Mouse (Mus musculus): ENCODE measurements around the gene Fam210b.
"Not testable (repeated sequence)": the region's sequence is repeated elsewhere in the genome, so short reads cannot be mapped to it uniquely, and the experiment has no call there.

Gene Fam210b

DNA sequence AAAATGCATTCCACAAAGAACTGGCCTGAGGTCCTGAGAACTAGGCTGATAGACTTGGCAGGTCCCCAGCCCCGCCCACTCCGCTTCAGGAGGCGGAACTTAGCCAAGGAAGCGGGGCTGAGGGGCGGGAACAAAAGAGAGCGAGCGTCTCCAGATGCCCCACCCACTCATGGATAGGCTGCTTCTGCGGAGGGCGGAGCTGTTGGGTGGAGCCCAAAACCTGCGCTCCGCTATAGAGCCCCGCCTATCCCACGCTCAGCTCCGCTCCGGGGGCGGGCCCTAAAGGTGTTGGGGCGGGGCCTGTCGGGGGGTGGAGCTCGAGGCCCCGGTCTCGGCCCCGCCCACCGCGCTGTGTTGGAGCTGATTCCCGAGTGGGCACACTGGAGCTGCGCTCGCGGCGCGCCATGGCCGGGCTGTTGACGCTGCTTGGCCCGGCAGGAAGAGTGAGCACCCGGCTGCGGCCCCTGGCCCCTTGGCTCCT lies at the start of gene Fam210b:
TSS of gene Fam210b (plus strand) at position 308 of the 481 bp plus-strand sequence.
- DNase-seq: peak; percentile 93

DNA sequence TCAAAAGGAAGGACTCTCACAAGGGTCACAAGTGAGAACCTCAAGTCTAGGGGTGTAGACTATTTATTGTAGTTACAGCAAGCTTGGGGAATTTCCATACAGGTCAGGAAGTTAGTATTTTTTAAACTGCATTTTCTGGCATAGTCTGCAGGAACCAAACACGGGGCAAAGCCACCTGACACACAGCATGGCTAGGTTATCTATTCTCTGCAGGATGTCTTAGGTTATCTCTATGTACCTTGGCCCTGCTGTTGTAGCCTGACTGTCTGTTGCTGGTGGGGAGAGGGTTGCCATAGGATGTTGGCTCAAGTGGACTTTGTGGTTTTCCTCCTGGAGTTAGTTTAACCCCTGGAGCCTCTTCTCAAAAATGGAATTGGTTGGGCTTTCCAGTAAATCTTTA lies 47.3 kb upstream of the Fam210b start:
- DNase-seq: no peak

DNA sequence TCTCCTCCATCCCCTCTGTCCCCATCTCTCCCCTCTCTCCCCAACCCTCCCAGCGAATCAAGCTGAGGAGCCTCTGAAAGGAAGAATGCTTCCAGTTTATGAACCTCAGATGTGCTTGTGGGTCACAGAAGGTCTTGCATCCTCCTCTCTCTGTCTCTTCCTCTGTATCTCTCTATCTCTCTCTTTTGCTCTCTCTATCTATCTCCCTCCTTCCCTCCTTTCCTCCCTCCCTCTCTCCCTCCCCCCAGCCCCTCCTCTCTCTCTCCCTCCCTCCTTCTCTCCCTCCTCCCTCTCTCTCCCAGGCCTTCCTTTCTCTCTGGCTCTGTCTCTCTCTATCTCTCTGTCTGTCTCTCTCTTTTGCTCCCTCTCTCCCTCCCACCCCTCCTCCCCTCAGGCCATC lies 46.8 kb upstream of the Fam210b start:
- DNase-seq: no peak

DNA sequence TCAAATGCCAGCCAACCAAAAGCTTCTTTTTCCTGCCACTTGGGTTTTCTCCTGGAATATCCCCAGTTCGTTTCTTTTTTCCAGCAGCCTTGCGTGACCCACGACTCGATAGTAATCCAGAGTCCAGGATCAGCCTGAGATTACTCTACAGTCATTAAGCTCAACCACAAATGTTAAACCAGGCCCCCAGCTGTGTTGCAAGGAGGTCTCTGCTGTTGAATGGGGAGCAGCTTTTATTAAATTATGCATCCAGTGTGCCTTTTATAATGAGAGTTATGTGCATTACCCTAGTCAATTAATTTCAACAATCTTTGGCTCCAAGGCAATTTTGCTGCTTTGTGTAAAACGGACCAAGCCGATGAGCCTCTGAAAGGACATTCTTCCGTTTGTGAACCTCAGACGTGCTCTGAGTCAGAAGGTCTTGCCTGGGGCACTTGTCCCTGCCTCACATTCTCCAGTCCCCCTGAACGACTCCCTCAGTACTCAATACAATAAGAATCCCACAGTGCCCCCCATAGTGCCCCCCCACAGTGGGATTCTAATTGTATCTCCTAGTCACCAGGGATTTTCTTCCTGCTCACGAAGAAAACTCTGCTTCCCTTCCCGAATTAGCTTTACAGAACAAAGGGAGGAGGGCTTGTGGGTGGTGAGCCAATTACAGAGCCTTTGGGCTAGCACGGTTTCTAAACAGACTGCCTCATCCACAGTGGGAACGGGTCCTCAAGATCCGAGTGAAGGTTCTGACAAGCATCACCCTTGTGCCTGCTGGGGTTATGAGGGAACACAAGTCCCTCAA lies 46.0 kb upstream of the Fam210b start:
- DNase-seq: no peak

DNA sequence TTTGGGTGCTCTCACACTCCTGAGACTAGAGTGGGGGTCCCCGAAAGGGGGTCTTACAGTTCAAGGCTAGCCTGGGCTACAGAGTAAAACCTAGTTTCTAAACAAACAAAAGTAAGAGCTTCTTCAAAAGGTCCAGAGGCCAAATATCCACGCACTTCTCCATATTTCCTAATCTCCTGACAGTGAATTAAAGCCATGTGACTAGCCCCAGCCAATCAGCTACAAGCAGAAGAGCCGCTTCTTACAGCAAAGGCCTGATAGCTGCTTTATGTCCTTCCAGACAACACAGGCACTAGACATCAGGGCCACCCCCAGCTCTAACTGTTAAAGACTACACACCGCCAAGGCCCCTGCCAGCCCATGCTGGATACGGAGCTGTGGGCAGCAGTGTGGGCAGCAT lies 43.0 kb upstream of the Fam210b start:
- DNase-seq: no peak

DNA sequence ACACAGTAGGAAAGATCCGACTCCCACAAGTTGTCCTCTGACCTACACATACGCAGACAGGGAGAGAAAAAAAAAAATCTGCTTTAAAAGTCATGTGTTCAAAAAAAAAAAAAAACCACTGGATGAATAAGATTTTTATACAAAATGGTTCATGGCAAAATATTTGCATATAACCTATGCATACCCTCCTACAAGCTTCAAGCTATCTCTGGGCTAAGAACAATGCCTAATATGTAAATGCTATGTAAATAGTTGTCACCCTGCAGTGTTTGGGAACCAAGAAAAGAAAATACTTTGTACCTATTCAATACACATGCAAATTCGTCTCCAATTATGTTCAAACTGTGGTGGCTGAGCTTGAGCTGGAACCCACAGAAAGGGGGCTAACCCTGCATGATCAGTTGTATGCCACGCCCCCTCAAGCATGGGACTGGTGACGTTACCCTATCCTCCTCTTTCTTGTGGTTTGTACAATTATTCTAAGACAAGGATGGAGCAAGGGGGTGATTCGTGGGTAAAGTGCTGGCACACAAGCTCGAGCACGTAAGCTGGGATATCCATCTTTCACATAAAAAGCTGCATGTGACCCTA lies 41.2 kb upstream of the Fam210b start:
- no peak for DNase-seq

DNA sequence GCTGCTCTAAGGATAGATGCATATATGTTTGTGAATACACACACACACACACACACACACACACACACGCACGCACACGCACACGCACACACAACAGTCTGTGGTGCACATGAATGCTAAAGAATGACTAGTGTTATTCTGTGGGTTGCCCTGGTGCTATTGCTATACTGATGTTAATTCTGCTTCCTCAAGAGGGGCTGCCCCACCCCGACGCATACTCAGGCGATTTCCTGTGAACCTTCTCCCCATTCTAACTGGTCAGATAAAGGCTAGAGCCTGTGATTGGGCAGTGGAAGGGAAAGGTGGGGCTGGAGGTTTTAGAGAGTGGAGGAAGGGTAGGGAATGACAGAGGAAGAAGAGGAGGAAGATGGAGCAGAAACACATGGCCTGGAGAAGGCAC lies 39.8 kb upstream of the Fam210b start:
- DNase-seq: not testable (repeated sequence)

DNA sequence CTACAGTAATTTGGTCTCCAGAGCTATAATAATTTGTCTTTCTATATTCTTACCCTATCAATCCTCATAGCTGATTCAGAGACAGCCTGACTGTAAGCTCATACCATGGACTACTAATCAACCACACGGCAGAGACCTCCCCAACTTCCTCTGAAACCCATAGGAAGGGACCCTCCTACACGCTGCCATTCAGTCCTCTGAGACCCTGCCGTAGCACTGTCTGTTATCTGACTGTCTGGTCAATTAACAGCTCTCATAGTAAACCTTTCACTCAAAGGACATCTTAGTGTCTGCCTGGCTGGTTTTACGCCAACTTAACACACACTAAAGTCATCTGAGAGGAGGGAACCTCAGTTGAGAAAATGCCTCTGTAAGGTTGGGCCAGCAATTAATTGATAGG lies 38.8 kb upstream of the Fam210b start:
- DNase-seq: no peak

DNA sequence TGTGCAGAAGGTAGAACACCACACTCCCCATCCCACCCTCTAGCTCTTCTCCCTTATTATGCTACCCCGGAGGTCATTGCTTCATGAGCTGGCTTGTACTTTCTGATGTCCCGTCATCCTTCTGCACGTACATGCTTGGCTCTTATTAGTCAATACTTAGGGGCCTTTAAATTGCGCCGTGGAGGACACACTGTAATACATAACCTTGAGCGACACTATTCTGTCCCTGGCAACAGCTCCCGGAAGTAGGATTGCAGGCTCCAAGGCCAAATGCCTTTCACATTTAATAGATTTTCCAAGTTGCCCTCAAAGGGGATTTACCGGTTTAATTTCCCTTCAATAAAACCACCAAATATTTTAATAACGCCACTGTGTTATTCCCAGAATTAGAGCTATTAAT lies 33.6 kb upstream of the Fam210b start:
- DNase-seq: no peak

DNA sequence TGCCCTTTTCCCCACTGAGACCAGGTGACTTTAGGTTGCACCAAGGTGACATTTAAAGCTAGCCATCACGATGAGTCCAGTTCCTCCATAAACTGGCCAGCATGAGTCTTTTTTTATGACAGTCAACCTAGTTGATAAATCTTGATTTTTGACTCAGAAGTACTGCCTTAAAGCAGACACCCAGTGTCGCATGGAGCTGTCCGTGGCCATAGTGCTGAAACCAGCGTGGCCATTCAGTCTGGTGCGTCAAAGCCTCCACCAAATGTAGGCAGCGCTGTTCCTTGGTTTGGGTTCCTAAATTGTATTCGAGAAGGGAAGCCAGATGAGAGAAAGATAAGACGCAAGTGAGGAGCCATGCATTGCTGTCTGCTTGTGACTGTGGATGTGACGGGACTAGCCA lies 24.5 kb upstream of the Fam210b start:
- DNase-seq: peak; percentile 44

DNA sequence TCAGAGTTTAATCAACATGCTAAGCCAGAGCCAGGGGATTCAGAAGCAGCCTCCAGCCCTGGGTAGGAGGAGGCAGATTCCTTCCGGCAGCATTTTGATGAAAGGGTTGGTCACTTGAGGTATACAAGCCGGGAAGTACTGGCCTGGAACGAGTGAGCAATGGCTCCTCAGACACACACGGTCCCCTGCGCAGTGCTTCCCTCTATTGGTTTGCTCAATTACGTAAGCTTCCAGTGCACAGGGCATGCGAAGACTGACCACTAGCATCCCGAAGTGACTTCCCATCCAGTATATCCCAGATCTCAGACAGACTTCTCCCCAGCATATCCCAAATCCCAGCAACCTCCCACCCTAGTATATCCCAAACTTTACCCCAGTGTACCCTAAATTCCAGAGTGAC lies 17.1 kb upstream of the Fam210b start:
- DNase-seq: no peak

DNA sequence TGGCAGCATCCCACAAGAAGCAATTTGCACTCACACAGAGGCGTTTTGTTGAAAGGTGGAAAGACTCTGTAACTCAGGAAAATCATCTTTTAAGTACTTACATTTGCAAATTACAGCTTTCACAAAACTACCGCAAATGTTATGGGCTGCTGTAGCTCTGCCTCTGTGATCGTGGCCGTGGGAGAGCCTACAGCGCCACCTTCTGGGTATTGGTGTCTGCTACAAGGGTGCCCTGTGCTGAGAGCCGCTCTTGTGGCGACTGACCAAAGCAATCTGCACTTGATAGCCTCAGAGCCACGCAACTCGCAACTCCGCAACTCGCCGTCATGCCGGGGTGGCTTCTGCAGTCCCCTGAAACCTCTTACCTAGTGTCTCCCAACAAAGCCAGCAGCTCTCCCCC lies 16.2 kb upstream of the Fam210b start:
- DNase-seq: peak; percentile 12

DNA sequence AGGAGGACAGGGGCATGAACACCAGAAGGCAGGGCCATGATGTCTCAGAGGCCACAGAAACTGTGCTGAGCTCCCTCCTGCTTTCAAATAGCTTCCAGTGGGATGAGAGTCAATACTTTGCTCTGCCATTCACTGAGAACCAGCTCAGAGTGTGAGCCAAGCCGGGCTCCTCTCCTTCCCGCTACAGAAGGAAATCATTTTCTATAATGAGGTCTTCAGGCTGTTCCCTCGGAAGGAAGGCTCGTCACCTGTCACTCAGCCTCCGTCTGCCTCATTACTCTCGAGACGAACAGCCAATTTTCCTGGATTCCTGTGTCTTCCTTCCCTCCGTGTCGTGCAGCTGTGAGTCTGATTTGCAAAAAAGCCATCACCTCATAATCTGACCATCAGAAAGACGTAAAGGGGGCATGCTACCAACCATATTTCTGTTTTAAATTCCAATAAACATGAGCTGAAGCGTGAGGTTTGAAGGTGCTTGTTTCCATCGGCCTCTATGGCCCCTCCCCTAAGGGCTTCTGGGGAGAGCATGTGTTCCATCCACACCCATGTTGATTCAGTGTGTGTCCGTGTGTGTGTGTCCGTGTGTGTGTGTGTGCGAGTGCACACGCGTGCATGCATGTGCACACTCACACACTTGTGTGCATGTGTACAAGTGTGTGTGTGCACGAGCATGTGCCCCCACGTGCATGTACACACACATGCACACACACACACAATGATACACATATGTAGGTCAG lies 7.0 kb upstream of the Fam210b start:
- DNase-seq: no peak

DNA sequence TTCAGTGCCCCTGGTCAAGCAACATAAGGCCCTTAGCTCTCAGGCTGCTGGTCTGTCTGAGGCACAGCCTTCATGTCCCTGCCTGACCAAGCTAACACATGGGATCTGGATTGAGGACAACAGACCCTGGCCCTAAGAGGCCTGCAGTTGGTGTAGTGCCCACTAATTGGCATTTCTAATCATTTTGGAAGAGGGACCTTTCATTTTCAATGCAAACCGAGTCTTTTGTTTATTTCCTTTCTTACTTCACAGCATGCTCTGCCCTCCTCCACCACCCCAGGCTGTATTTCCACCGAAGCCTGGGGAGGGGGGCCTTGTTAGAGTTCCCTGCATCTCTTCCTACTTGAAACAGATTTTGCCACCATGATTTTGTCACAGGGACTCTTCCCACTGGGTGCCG lies 4.4 kb upstream of the Fam210b start:
- no peak for DNase-seq

DNA sequence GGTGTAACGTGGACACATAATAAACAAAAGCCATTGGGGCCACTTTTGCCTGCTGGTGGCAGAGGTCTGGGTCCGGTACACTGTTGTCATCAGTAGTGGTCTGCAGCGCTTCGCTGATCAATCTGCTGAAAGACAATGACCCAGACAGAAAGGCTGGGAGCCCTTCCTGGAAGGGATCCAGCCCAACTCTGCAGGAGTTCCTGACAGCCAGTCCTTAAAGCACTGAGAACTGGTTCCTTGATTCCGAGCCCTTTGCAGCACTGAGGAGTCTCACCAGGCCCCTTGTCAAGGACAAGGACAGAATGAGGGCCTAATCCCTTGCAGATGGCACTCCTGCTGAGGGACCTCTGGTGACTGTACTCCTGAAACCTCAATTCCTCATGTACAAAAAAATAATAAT lies 3.8 kb upstream of the Fam210b start:
- DNase-seq: no peak

DNA sequence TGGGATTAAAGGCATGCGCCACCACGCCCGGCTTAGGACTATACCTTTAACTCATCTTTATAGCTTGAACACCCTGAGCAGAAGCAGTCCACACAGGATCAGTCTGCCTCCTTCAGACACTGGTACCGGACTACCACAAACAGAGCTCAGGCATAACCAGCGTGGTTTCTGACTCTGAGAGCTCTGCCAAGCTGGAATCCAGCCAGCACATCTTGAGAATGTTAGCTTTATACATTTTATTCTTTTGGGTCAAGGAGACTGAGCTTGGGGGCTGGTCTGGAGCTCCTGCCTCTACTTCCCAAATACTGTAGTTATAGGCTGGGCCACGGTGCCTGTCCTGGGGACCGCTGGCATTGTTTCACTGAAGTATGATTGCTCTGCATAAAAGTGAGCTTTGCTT lies 1.6 kb upstream of the Fam210b start:
- DNase-seq: no peak

DNA sequence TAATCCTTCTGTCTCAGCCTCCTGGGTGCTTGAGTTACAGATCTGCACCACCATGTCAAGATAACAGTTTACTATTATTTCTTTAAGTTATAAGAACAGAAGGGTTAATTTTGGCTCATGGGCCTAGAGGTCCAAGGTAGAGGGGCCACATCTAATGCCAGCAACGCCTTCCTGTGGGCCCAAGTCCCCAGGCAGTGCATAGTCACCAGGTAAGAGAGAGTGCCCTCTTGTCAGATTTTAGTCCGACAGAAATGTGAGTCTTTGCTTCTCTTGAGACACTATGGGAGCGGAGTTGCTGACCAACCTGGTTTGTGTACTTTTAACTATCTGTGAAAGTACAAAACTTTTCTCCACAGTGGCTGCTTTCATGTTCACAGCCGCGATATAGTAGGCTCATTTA lies 696 bp upstream of the Fam210b start:
- DNase-seq: no peak

DNA sequence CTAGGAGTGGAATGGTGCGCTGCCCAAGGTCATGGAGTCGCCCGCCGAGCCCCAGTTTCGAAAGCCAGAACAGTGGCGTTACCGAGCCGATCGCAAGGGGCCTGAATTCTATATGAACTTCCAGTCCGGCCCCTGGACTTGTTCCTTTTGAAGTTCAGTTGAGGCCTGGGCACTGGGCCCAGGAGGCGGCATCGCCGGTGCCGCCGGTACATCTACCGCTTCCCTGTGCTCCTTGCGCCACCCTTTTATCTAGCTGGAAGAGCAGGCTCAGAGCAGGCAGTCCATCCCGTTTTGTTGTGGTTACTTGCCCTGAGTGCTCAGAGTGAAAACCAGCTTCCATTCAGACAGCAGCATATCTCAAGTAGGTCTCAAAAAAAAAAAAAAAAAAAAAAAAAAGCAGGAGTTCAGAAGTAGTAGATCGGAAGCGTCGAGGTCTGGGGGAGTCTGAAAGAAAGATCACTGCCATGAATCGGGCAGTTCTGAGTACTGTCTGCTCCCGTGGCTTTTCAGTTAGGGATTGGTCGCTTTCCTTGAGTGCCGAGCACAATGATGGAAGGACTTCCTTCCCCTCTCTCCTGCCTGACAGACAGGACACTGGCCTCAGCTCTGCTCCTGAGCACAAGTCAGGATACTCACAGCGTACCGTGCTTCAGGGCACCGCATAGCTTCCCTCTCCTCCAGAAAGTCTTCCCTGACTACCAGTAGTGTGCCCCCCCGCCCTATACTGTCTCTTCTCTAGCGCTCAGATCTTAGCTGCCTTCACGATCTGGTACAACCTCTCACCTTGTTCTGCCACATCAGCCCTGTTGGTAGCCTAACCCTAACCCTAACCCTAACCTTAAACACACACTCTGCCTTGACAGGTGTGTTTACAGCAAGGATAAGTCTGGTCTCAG lies 917 bp downstream of the Fam210b start:
- no peak for DNase-seq

DNA sequence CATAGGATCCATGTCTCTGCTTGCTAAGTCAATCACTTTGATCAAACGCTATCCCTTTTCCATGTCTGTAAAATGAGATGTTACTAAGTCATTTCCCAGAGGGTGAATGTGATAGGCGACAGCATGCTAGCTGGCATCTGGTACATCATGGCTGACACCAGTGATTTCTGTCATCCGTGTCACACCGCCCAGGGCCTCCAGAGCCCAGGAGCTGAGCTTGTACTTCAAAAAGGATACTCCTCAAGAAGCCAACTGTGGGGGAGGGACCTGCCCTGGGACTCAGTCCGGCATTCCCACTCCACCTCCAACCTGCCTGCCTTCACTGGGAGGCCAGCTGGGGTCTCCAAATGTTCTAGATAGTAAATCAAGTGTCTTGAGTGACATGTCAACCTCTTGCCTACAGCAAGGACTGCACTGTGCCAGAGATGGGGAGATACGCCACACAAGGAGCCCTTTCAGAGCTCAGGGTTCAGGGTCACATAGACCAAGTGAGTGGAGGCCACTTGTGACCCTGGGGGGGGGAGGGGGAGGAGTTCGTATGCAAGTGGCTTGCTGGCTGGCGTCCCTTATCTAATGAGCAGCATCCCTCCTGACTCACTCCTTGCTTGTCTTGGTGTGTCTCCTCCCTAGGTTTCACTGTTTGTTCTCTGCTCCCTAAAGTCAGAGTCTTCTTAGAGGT lies 1.7 kb downstream of the Fam210b start:
- no peak for DNase-seq

DNA sequence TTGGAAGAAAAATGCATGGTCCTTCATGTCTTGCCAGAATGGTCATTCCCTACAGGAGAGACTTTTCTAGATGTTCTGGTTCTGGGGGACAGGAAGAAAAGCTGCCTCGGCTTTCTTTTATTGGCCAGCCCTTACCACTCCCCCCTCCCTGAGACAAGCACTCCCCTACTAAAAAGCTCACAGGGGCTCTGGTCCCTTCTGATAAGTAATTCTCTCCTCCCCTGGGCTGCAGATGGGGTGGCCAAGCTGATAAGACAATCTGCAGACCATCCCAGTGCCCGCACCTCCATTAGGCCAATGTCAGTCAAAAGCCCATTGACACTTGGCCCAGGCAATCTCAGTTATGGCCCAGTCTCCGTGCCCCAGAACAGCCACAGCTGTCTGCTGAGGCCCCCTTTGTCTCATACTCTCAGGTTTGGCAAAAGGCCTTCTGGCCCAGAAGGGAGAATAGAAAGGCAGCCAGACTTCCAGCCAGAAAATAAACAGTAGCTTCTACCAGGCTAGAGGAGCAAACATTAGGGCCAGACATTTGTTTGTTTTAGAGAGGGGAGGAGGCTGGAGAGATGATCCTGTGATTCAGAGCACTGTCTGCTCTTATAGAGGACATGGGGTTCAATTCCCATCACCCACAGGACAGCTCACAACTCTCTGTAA lies 3.1 kb downstream of the Fam210b start:
- DNase-seq: no peak

DNA sequence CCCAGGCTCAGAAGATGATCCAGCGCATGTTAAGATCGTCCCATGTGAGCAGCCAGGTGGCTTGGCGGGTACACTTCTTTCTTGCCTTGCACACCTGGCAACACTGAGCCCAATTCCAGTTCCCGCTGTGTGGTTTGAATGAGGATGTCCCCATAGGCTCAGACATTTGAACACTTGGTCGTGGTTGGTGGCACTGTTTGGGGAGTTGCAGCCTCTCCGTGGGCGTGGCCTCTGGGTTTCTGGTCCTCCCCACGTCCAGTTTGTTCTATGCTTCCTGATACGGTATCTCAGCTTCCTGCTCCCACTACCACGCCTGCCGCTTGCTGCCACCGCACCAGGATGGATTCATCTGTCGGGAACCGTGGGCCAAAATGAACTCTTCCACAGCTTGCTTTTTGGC lies 4.4 kb downstream of the Fam210b start:
- no peak for DNase-seq

DNA sequence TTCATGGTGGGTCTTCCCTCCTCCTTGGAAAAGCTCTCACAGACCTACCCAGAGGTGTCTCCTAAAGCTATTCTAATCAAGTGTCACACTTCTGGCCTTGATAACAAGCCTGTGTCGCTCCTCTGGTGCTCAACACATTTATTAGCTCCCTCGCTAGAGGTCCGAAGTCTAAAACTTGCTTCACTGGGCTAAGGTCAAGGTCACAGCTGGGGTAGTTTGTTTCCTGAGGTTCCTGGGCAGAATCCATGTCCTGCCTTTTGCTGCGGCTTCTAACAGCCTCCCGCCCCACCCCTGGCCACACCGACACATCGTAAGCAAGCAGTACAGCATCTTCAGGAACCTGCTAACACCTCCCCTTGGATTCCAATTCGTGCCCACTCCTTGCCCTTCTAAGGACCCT lies 5.4 kb downstream of the Fam210b start:
- no peak for DNase-seq
